Mouse (Mus musculus) cerebellum, adult 9-10 months (tissue): ENCODE data around the gene Chrm1.

Experiments
- DNase-seq: peaks from one replicate; pipeline ENCODE4 v3.0.0; 2022

The Chrm1 gene

GRCm38 (mm10) chr19:8663360-8663839, at the start of gene Chrm1:
Gene Chrm1, plus strand, starts transcription at chr19:8663789.
- DNase-seq = no peak

GRCm38 (mm10) chr19:8614343-8614742, 49.2 kb upstream of the Chrm1 start:
- no peak for DNase-seq

- no peak for DNase-seq
Observed at GRCm38 (mm10) chr19:8616314-8616713, 47.3 kb upstream of the Chrm1 start.

GRCm38 (mm10) chr19:8617904-8618303, 45.7 kb upstream of the Chrm1 start, which contains the start of gene Slc22a6:
Gene Slc22a6, plus strand, starts transcription at chr19:8618039.
- DNase-seq = no peak

GRCm38 (mm10) chr19:8621098-8621497, 42.5 kb upstream of the Chrm1 start:
- DNase-seq = no peak

GRCm38 (mm10) chr19:8630249-8630648, 33.3 kb upstream of the Chrm1 start:
- no peak for DNase-seq

- DNase-seq = no peak
Observed at GRCm38 (mm10) chr19:8630826-8631225, 32.8 kb upstream of the Chrm1 start.

- no peak for DNase-seq
Observed at GRCm38 (mm10) chr19:8632029-8632428, 31.6 kb upstream of the Chrm1 start.

GRCm38 (mm10) chr19:8642086-8642485, 21.5 kb upstream of the Chrm1 start:
- DNase-seq = no peak

- DNase-seq = no peak
Observed at GRCm38 (mm10) chr19:8646393-8646792, 17.2 kb upstream of the Chrm1 start.

- DNase-seq = no peak
Observed at GRCm38 (mm10) chr19:8655833-8656232, 7.8 kb upstream of the Chrm1 start.

- no peak for DNase-seq
Observed at GRCm38 (mm10) chr19:8656341-8656740, 7.2 kb upstream of the Chrm1 start.

GRCm38 (mm10) chr19:8661821-8662307, 1.7 kb upstream of the Chrm1 start:
- no peak for DNase-seq

- DNase-seq = peak; percentile 11
Observed at GRCm38 (mm10) chr19:8662337-8662736, 1.3 kb upstream of the Chrm1 start.

- no peak for DNase-seq
Observed at GRCm38 (mm10) chr19:8663911-8664421, 377 bp downstream of the Chrm1 start.

- no peak for DNase-seq
Observed at GRCm38 (mm10) chr19:8664859-8665258, 1.3 kb downstream of the Chrm1 start.

GRCm38 (mm10) chr19:8665746-8666145, 2.2 kb downstream of the Chrm1 start:
- no peak for DNase-seq

GRCm38 (mm10) chr19:8672859-8673258, 9.3 kb downstream of the Chrm1 start:
- DNase-seq = no peak

GRCm38 (mm10) chr19:8673336-8674063, 9.9 kb downstream of the Chrm1 start:
- DNase-seq = no peak

GRCm38 (mm10) chr19:8679031-8679779, 15.6 kb downstream of the Chrm1 start:
- no peak for DNase-seq

GRCm38 (mm10) chr19:8681633-8682362, 18.2 kb downstream of the Chrm1 start:
- no peak for DNase-seq

GRCm38 (mm10) chr19:8682996-8683395, 19.4 kb downstream of the Chrm1 start:
- peak; percentile 29 for DNase-seq

GRCm38 (mm10) chr19:8683627-8684026, 20.0 kb downstream of the Chrm1 start:
- no peak for DNase-seq
